In genomic region chr2:13089861-13090260, GRCm38 (mm10) we compare ENCODE assay signal across 15 mouse cellular contexts.
"Had no signal": no experiment of that assay in that cellular context is flagged by ENCODE, and none has a peak within 500 bp of the region (broad histone marks: within the 10 kb centered on the region; RNA-seq: fewer than 3 reads in every experiment).

No protein-coding gene starts in this region.

- ATAC-seq: intestine, embryonic 16.5 days had no signal

- H3K4me2 ChIP-seq: kidney, embryonic 15.5 days; liver, embryonic 11.5 days; liver, embryonic 15.5 days; lung, embryonic 15.5 days; midbrain, embryonic 12.5 days; neural tube, embryonic 13.5 days had no signal

- H3K9me3 ChIP-seq: kidney, embryonic 15.5 days; liver, embryonic 15.5 days; lung, embryonic 15.5 days; megakaryocyte, embryonic 14.5 days; midbrain, embryonic 12.5 days; neural tube, embryonic 13.5 days had no signal

- H3K36me3 ChIP-seq: kidney, embryonic 15.5 days; liver, embryonic 15.5 days; lung, embryonic 15.5 days; midbrain, embryonic 12.5 days; neural tube, embryonic 13.5 days had no signal

- H3K4me1 ChIP-seq: kidney, embryonic 15.5 days; liver, embryonic 15.5 days; lung, embryonic 15.5 days; midbrain, embryonic 12.5 days; neural tube, embryonic 13.5 days had no signal

- H3K27ac ChIP-seq: kidney, embryonic 15.5 days; liver, embryonic 15.5 days; lung, embryonic 15.5 days; macrophage; midbrain, embryonic 12.5 days; neural tube, embryonic 13.5 days had no signal

- DNase-seq: kidney, adult 2 months; kidney, postnatal 14 days; lung, postnatal 14 days; right cerebral cortex, postnatal 25 days; thymus, adult 18-20 months; thymus, postnatal 14 days had no signal

- H3K9ac ChIP-seq: kidney, embryonic 15.5 days; liver, embryonic 15.5 days; lung, embryonic 15.5 days; midbrain, embryonic 12.5 days; neural tube, embryonic 13.5 days had no signal

- H3K27me3 ChIP-seq: kidney, embryonic 15.5 days; liver, embryonic 15.5 days; lung, embryonic 15.5 days; megakaryocyte, embryonic 14.5 days; midbrain, embryonic 12.5 days; neural tube, embryonic 13.5 days had no signal

- H3K4me3 ChIP-seq: kidney, embryonic 15.5 days; liver, embryonic 15.5 days; lung, embryonic 15.5 days; megakaryocyte, embryonic 14.5 days; midbrain, embryonic 12.5 days; neural tube, embryonic 13.5 days had no signal
